Mouse (Mus musculus) bone marrow, adult 2 months (tissue): ENCODE data around the gene Ccdc71.

Experiments used
- CTCF ChIP-seq: fragments of 200-500 bp; IDR thresholded peaks from 2 replicates; pipeline ENCODE4 v1.5.1; 2011; ENCODE audit warnings: low read length, control low read depth; ENCODE audit not compliant: control insufficient read depth, insufficient read depth
- POLR2A ChIP-seq: fragments of 200-500 bp; IDR thresholded peaks from 2 replicates; pipeline ENCODE4 v1.6.1; 2011; ENCODE audit warnings: low read depth, mild to moderate bottlenecking, control low read depth, low read length, borderline replicate concordance; ENCODE audit not compliant: control insufficient read depth

DNA sequence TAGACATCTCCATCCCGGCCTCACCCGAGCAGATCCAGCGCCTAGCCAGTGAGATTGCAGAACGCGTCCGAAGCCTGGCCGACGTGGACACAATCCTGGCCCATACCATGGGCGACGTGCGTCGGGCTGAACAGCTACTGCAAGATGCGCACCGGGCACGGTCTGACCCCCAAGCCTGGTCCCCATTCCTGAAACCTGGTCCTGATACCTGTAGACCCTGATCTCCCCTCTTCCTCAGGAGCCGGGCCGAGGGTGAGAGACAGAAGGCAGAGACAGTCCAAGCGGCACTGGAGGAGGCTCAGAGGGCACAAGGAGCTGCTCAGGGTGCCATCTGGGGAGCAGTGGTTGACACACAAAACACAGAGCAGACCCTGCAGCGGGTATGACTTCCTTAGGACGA, 28.9 kb downstream of the Ccdc71 start:
- TF ChIP-seq CTCF (no peak), POLR2A (no peak)
